Comparison of ENCODE assay signal across 24 mouse cellular contexts in the genomic region with DNA sequence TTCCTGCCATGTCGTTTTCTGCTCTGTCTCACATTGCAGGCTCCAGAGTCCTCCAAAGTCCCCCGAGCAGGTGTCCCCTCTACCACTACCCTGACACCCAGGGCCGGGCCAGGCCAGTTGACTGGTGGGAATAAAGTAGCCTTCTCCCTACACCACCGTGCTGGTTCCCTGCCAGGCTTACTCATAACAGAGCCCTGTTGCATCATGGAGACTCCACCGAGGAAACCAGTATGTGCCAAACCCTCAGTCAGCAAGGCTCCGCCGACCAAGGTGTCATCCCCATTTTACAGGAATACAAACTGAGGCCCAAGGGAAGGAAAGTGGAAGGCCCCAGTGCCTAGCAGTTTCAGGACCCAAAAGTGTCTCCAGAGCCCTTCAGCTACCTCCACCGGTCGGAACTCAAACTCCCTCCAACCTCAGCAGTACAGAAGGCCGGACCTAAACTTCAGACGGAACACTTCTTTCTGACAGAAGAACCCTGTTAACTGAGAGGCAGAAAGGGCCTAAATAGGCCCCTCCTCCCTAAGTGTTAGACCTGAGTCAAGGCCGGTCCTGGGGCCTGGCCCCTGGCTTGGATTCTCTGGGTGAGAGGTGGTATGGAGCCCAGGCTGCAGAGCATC. TPM values are rescaled to one million over a fixed set of nuclear protein-coding genes. Genes with fewer than 3 reads are reported as not detected.
DNase-seq lines count a peak whose midpoint lies in the region; ATAC-seq and TF ChIP-seq lines count a peak whose summit lies in the region.
"Had no signal": no experiment of that assay in that cellular context is flagged by ENCODE, and none has a peak within 500 bp of the region (broad histone marks: within the 10 kb centered on the region; RNA-seq: fewer than 3 reads in every experiment).

No protein-coding gene starts in this region.

- no peak for ATAC-seq in kidney, embryonic 15.5 days (replicated peaks; ENCODE audit: low FRiP score)
- ATAC-seq: activated CD4-positive, CD25-positive, alpha-beta regulatory T cell, adult 4 months; intestine, embryonic 16.5 days; midbrain, embryonic 13.5 days had no signal

- H3K79me2 ChIP-seq in myocyte (ENCODE audit: control insufficient read depth, insufficient read depth) = peaks cover 3% of the 10 kb centered on the region

- H3K9me3 ChIP-seq in kidney, embryonic 15.5 days (replicated peaks) = no peaks in the 10 kb centered on the region
- H3K9me3 ChIP-seq: G1E; heart, embryonic 10.5 days; hindbrain, embryonic 15.5 days; liver, embryonic 13.5 days; midbrain, embryonic 13.5 days; neural tube, embryonic 12.5 days had no signal

- peak; percentile 72 for DNase-seq in 416B (ENCODE audit: low read depth)
- peak; percentile 85 for DNase-seq in NIH3T3 (ENCODE audit: low read depth)
- DNase-seq in adrenal gland, postnatal 14 days = peak; percentile 81
- no peak for DNase-seq in kidney, postnatal 10 days
- no peak for DNase-seq in thymus, postnatal 4 days
- DNase-seq: cerebellum, adult 9-10 months; gastrocnemius, adult 2 months; kidney, postnatal 4 days; liver, embryonic 13.5 days; lung, adult 2 months; lung, postnatal 14 days; right cerebral cortex, postnatal 25 days; spleen, adult 18-20 months had no signal

- no peak overlapping the region for H3K9ac ChIP-seq in kidney, embryonic 15.5 days
- H3K9ac ChIP-seq: hindbrain, embryonic 15.5 days; liver, embryonic 13.5 days; midbrain, embryonic 13.5 days; neural tube, embryonic 12.5 days had no signal

- WGBS in kidney, embryonic 15.5 days = 91% methylated on average over 12 of the region's 12 CpGs

- H3K27me3 ChIP-seq in myocyte (ENCODE audit: control insufficient read depth, insufficient read depth, insufficient read length) = no peaks in the 10 kb centered on the region
- H3K27me3 ChIP-seq in kidney, embryonic 15.5 days = no peaks in the 10 kb centered on the region
- H3K27me3 ChIP-seq: hindbrain, embryonic 15.5 days; liver, embryonic 13.5 days; neural tube, embryonic 12.5 days had no signal

- no peak overlapping the region for H3K27ac ChIP-seq in kidney, embryonic 15.5 days
- H3K27ac ChIP-seq: gastrocnemius, adult 2 months; heart, embryonic 10.5 days; hindbrain, embryonic 15.5 days; liver, embryonic 13.5 days; midbrain, embryonic 13.5 days; neural tube, embryonic 12.5 days had no signal

- H3ac ChIP-seq in myocyte (ENCODE audit: control insufficient read depth, insufficient read length) = no peak overlapping the region

- peak overlapping the region; percentile 81 for H3K4me2 ChIP-seq in myocyte (ENCODE audit: low read depth)
- H3K4me2 ChIP-seq in kidney, embryonic 15.5 days = no peak overlapping the region
- H3K4me2 ChIP-seq: hindbrain, embryonic 15.5 days; liver, embryonic 13.5 days; midbrain, embryonic 13.5 days; neural tube, embryonic 12.5 days had no signal

- H3K4me1 ChIP-seq in kidney, embryonic 15.5 days = no peaks in the 10 kb centered on the region
- H3K4me1 ChIP-seq: hindbrain, embryonic 15.5 days; neural tube, embryonic 12.5 days had no signal

- H3K36me3 ChIP-seq in myocyte (ENCODE audit: control insufficient read depth, insufficient read depth) = no peaks in the 10 kb centered on the region
- H3K36me3 ChIP-seq in kidney, embryonic 15.5 days = no peaks in the 10 kb centered on the region
- H3K36me3 ChIP-seq: G1E; heart, embryonic 10.5 days; hindbrain, embryonic 15.5 days; liver, embryonic 13.5 days; midbrain, embryonic 13.5 days; neural tube, embryonic 12.5 days had no signal

- TF ChIP-seq POLR2A in myocyte (IDR thresholded peaks at IDR 0.05; ENCODE audit: insufficient read length, low read depth) = no peak

- no peak overlapping the region for H3K4me3 ChIP-seq in myocyte
- no peak overlapping the region for H3K4me3 ChIP-seq in kidney, embryonic 15.5 days (replicated peaks)
- H3K4me3 ChIP-seq: gastrocnemius, adult 2 months; heart, embryonic 10.5 days; hindbrain, embryonic 15.5 days; liver, embryonic 13.5 days; midbrain, embryonic 13.5 days; neural tube, embryonic 12.5 days had no signal

TF ChIP-seq in myocyte, 11 proteins besides CTCF, POLR2A, EP300 and RAD21:
- no peak for TF ChIP-seq E2F4 (IDR thresholded peaks at IDR 0.05; ENCODE audit: insufficient read depth)
- TF ChIP-seq TCF12 (IDR thresholded peaks at IDR 0.05; ENCODE audit: insufficient read depth, poor library complexity, severe bottlenecking) = no peak
- no peak for TF ChIP-seq REST (IDR thresholded peaks at IDR 0.05; ENCODE audit: insufficient read depth, insufficient read length)
- no peak for TF ChIP-seq TCF3 (IDR thresholded peaks at IDR 0.05; ENCODE audit: insufficient read length, low read depth)
- peak; percentile 90 for TF ChIP-seq CEBPB (IDR thresholded peaks at IDR 0.05; ENCODE audit: insufficient read depth, poor library complexity, severe bottlenecking)
- TF ChIP-seq MYOD1 (IDR thresholded peaks at IDR 0.05; ENCODE audit: control insufficient read depth in 1 of 3, insufficient read length in 2 of 3, low read depth in 2 of 3) = no peak

RNA-seq across cellular contexts. Expression of gene Runx3, which starts 1.5 kb away (rescaled TPM):
- total RNA-seq in adrenal gland, postnatal 14 days (2021) = 1.7 and 7.3 TPM in 2 replicates
- polyA plus RNA-seq in myocyte (2012; fragmentation: generic; extraction: Trizol) = 19.6 TPM
- 0.04 and 0.19 TPM in 2 replicates for polyA plus RNA-seq in kidney, embryonic 15.5 days (2015; fragmentation: Nextera tagmentation; extraction: Ambion mirVana)
- total RNA-seq: left cerebral cortex, postnatal 25 days had no signal
- polyA plus RNA-seq: kidney, embryonic 14.5 days; midbrain, embryonic 13.5 days had no signal

Comparison
In these comparisons a context has a peak if more than half of its experiments do, and no peak if none do; other contexts are left out.
1. DNase-seq: peak in 416B (single experiment), NIH3T3 (single experiment) and adrenal gland, postnatal 14 days (single experiment); none in kidney, postnatal 10 days (single experiment) and thymus, postnatal 4 days (single experiment).
2. RNA of gene Runx3, which starts 1.5 kb away (polyA plus RNA-seq): 19.6 TPM in myocyte (single experiment); 0.04 to 0.19 TPM in kidney, embryonic 15.5 days; every median in the first group is over 10 times any median in the second.